Mouse (Mus musculus) CH12.LX (cell line): ENCODE results near the gene Amigo1. TPM values are rescaled to one million over a fixed set of nuclear protein-coding genes. Genes with fewer than 3 reads are reported as not detected.
A peak's percentile ranks its signal among the peaks of the same experiment; 100 is the strongest.

Experiments
- DNase-seq: peaks from one replicate; pipeline ENCODE4 v3.0.0-alpha.2; 2013; ENCODE audit errors: extremely low read depth
- H3K27ac ChIP-seq: 2 replicates; pipeline ENCODE4 v1.5.1; 2012; ENCODE audit warnings: low read depth, mild to moderate bottlenecking, control low read depth, moderate library complexity; ENCODE audit not compliant: insufficient read depth
- H3K27me3 ChIP-seq: replicated peaks from 2 replicates; pipeline ENCODE3; 2012; ENCODE audit warnings: inconsistent platforms
- H3K36me3 ChIP-seq, 2 experiments: replicated peaks in 1 of 2; 2 replicates each; pipeline versions ENCODE3 to v1.6.1; 2012; ENCODE audit warnings: inconsistent platforms in 1 of 2, low read length in 1 of 2, mild to moderate bottlenecking in 1 of 2, mixed read lengths in 1 of 2, moderate library complexity in 1 of 2; ENCODE audit not compliant: control insufficient read depth in 1 of 2, insufficient read depth in 1 of 2
- H3K4me1 ChIP-seq, 2 experiments: 2 replicates each; pipeline ENCODE4 v1.6.1; 2012; ENCODE audit warnings: inconsistent platforms in 1 of 2, moderate library complexity in 1 of 2; ENCODE audit not compliant: insufficient read depth in 2 of 2, control insufficient read depth in 1 of 2
- H3K4me2 ChIP-seq: 2 replicates; pipeline ENCODE4 v1.6.1; 2012; ENCODE audit warnings: low read depth, mild to moderate bottlenecking, control low read depth; ENCODE audit not compliant: poor library complexity, insufficient read depth, severe bottlenecking
- H3K4me3 ChIP-seq, 3 experiments: fragments of 150-350 bp in 1 of 3; sonication (generic) in 1 of 3; replicated peaks in 1 of 3; 2 replicates each; pipeline versions ENCODE3 to v1.5.1; 2011 to 2012; ENCODE audit warnings: low read depth in 2 of 3, low read length in 2 of 3, mild to moderate bottlenecking in 2 of 3, moderate library complexity in 2 of 3, control low read depth in 1 of 3, improper control_type of control experiment in 1 of 3, inconsistent platforms in 1 of 3, mixed read lengths in 1 of 3; ENCODE audit not compliant: poor library complexity in 1 of 3
- H3K79me2 ChIP-seq: replicated peaks from 2 replicates; pipeline ENCODE4 v1.6.1; 2012; ENCODE audit warnings: mild to moderate bottlenecking, moderate library complexity; ENCODE audit not compliant: control insufficient read depth, poor library complexity, insufficient read depth, severe bottlenecking; ENCODE audit errors: extremely low read depth
- H3K9ac ChIP-seq: 2 replicates; pipeline ENCODE4 v1.6.1; 2012; ENCODE audit warnings: low read depth, mild to moderate bottlenecking, control low read depth, moderate library complexity; ENCODE audit not compliant: insufficient read depth
- H3K9me3 ChIP-seq: replicated peaks from 2 replicates; pipeline ENCODE3; 2012; ENCODE audit warnings: low read length, inconsistent platforms, mixed read lengths
- BHLHE40 ChIP-seq: IDR thresholded peaks from 2 replicates; pipeline ENCODE4 v1.6.1; 2011; ENCODE audit warnings: mild to moderate bottlenecking, low read depth, low read length, improper control_type of control experiment
- CHD1 ChIP-seq: IDR thresholded peaks from 2 replicates; pipeline ENCODE4 v1.6.1; 2012; ENCODE audit warnings: low read depth, low read length, improper control_type of control experiment, inconsistent platforms
- CTCF ChIP-seq, 2 experiments: IDR thresholded peaks in 1 of 2; conservative IDR thresholded peaks in 1 of 2; 2 replicates each; pipeline ENCODE4 v1.5.1; 2011 to 2012; ENCODE audit warnings: low read depth in 2 of 2, low read length in 2 of 2, improper control_type of control experiment in 1 of 2, inconsistent platforms in 1 of 2, mild to moderate bottlenecking in 1 of 2, moderate library complexity in 1 of 2
- E2F4 ChIP-seq: IDR thresholded peaks from 2 replicates; pipeline ENCODE4 v1.6.1; 2011; ENCODE audit warnings: low read depth, low read length, improper control_type of control experiment; ENCODE audit not compliant: insufficient replicate concordance
- ELF1 ChIP-seq: IDR thresholded peaks from 2 replicates; pipeline ENCODE4 v1.6.1; 2014; ENCODE audit warnings: low read depth, mild to moderate bottlenecking, inconsistent platforms, low read length, improper control_type of control experiment
- EP300 ChIP-seq: IDR thresholded peaks from 2 replicates; pipeline ENCODE4 v1.6.1; 2011; ENCODE audit warnings: low read length, improper control_type of control experiment
- GABPA ChIP-seq: IDR thresholded peaks from 2 replicates; pipeline ENCODE4 v1.6.1; 2012; ENCODE audit warnings: low read depth, low read length, improper control_type of control experiment, inconsistent platforms; ENCODE audit not compliant: insufficient replicate concordance
- HCFC1 ChIP-seq: IDR thresholded peaks from 2 replicates; pipeline ENCODE4 v1.6.1; 2012; ENCODE audit warnings: low read depth, mild to moderate bottlenecking, inconsistent platforms, low read length, improper control_type of control experiment
- IRF4 ChIP-seq: IDR thresholded peaks from 2 replicates; pipeline ENCODE4 v1.6.1; 2014; ENCODE audit warnings: low read depth, mild to moderate bottlenecking, inconsistent platforms, low read length, improper control_type of control experiment
- MAFK ChIP-seq: IDR thresholded peaks from 2 replicates; pipeline ENCODE4 v1.6.1; 2011; ENCODE audit warnings: low read length, improper control_type of control experiment; ENCODE audit not compliant: insufficient replicate concordance
- MAX ChIP-seq: IDR thresholded peaks from 2 replicates; pipeline ENCODE4 v1.6.1; 2011; ENCODE audit warnings: low read length, improper control_type of control experiment
- MAZ ChIP-seq: IDR thresholded peaks from 2 replicates; pipeline ENCODE4 v1.6.1; 2012; ENCODE audit warnings: low read depth, mild to moderate bottlenecking, inconsistent platforms, low read length, improper control_type of control experiment, moderate library complexity
- POLR2AphosphoS2 ChIP-seq: IDR thresholded peaks from 2 replicates; pipeline ENCODE4 v1.6.1; 2011; ENCODE audit warnings: low read depth, low read length, improper control_type of control experiment
- RAD21 ChIP-seq: IDR thresholded peaks from 2 replicates; pipeline ENCODE4 v1.6.1; 2011; ENCODE audit warnings: low read depth, mild to moderate bottlenecking, low read length, improper control_type of control experiment, moderate library complexity
- RCOR1 ChIP-seq: conservative IDR thresholded peaks from 2 replicates; pipeline ENCODE4 v1.6.1; 2012; ENCODE audit warnings: low read depth, mild to moderate bottlenecking, inconsistent platforms, low read length, improper control_type of control experiment
- SIN3A ChIP-seq: IDR thresholded peaks from 2 replicates; pipeline ENCODE4 v1.6.1; 2012; ENCODE audit warnings: low read length, improper control_type of control experiment, inconsistent platforms
- TCF12 ChIP-seq: IDR thresholded peaks from 2 replicates; pipeline ENCODE4 v1.6.1; 2014; ENCODE audit warnings: low read depth, mild to moderate bottlenecking, inconsistent platforms, low read length, improper control_type of control experiment
- UBTF ChIP-seq: IDR thresholded peaks from 2 replicates; pipeline ENCODE4 v1.6.1; 2012; ENCODE audit warnings: low read depth, mild to moderate bottlenecking, inconsistent platforms, low read length, improper control_type of control experiment, moderate library complexity
- USF2 ChIP-seq: conservative IDR thresholded peaks from 2 replicates; pipeline ENCODE4 v1.6.1; 2011; ENCODE audit warnings: low read depth, low read length, improper control_type of control experiment
- ZC3H11A ChIP-seq: IDR thresholded peaks from 2 replicates; pipeline ENCODE4 v1.6.1; 2012; ENCODE audit warnings: low read depth, mild to moderate bottlenecking, inconsistent platforms, low read length, improper control_type of control experiment
- ZKSCAN1 ChIP-seq: IDR thresholded peaks from 2 replicates; pipeline ENCODE4 v1.6.1; 2012; ENCODE audit warnings: low read depth, inconsistent platforms, low read length, improper control_type of control experiment, borderline replicate concordance
- dilution Hi-C: fragments of 300-500 bp; cut with MboI; formaldehyde crosslinking; loops from 2 replicates; pipeline ENCODE4 v1.14.3; 2020; ENCODE audit warnings: low sequenced_read_pairs; ENCODE audit not compliant: extremely low pct_unique_long_range_greater_than_20kb, extremely low pct_ligation_motif_present
- in situ Hi-C: fragments of 300-500 bp; cut with MboI; formaldehyde crosslinking; loops from 3 replicates; pipeline ENCODE4 v1.14.3; 2019; ENCODE audit warnings: low sequenced_read_pairs, low pct_ligation_motif_present, low pct_unique_long_range_greater_than_20kb, mixed read lengths
- polyA plus RNA-seq: library from polyadenylated mRNA; unstranded; fragments of >175 nt; gene quantifications from 2 replicates; pipeline ENCODE4 v1.2.1, GENCODE M21; 2012; ENCODE audit warnings: low read depth; ENCODE audit not compliant: insufficient read length
- total RNA-seq, 2 experiments: library from RNA; depleted of rRNA; stranded (reverse); fragments of 300-350 nt in 1 of 2; fragments of >200 nt in 1 of 2; gene quantifications; 2 replicates each; pipeline ENCODE4 v1.2.3; 2012 to 2014

Amigo1 gene
- total and polyA plus RNA-seq, 3 experiments = 0.21 to 0.59 TPM; not detected in 1

DNA sequence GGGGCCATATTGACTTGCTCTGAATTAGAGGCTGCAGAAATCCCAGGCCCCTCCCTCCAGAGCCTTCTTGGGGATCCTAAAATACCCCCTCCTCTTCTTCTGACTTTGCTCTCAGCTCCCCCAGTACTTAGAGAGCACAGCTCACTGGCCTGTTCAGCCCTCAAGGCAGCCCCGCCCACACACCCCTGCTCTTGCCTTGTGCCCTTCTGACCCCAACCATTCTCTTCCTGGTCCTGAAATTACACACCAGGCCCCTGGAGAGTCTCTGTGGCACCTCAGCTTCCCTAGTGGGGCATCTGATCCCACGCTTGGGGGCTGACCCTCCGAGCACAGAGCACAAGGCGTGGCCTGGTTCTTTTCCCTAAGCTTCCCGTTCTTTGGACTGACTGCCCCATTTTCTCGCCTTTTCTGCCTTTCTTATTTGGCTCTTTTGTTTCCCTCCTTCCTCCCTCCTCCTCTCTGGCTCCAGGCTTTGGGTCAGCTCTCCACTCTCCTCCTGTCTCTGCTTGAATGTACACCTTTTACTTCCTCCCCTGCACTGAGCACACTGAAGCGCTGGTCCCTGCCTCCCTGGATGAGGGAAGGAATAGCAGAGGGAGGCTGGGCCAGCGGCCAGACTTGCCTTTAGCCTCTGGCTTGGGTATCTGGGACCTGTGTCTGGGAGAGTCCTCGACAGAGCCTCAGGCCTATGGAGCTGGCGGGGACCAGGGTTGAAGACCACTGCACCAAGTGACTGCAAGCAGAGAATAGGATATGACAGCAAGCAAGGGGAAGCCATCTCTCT, 20.4 kb upstream of the Amigo1 start:
- peaks cover 14% of the 10 kb centered on the region for H3K27me3 ChIP-seq
- in situ Hi-C loops = loop anchor here (5.0 to 10.0 kb wide), 3 partner anchors 42 to 219 kb away; partner anchors contain the start of genes Psma5 and Psrc1
- no peak for TF ChIP-seq BHLHE40
- no peak for TF ChIP-seq RAD21
- no peak for TF ChIP-seq MAX
- TF ChIP-seq ZC3H11A = no peak
- no peak for TF ChIP-seq TCF12
- TF ChIP-seq POLR2AphosphoS2 = no peak
- no peak for TF ChIP-seq ZKSCAN1
- TF ChIP-seq IRF4 = peak; percentile 40; the same call in 1 of the 2 replicates
- no peak for TF ChIP-seq E2F4
- TF ChIP-seq MAZ = 0 out of 2 replicates have a peak, but pooled peaks have one; percentile 20
- TF ChIP-seq MAFK = no peak
- no peak for TF ChIP-seq HCFC1
- TF ChIP-seq SIN3A = no peak; the same call in 1 of the 2 replicates
- TF ChIP-seq RCOR1 = no peak
- no peak for TF ChIP-seq EP300
- no peak for TF ChIP-seq UBTF
- TF ChIP-seq CTCF (conservative IDR thresholded peaks at IDR 0.05 in 1 of 2, IDR thresholded peaks at IDR 0.05 in 1 of 2; ENCODE audit: low read depth in 2 of 2, low read length in 2 of 2) = no peak
- TF ChIP-seq CHD1 = no peak
- no peak for TF ChIP-seq GABPA
- 0 out of 2 replicates have a peak, but pooled peaks have one; percentile 34 for TF ChIP-seq ELF1
- no peak for TF ChIP-seq USF2
- H3K9ac ChIP-seq = no peak overlapping the region
- H3K36me3 ChIP-seq = no peaks in the 10 kb centered on the region
- no peak for DNase-seq
- H3K79me2 ChIP-seq = no peaks in the 10 kb centered on the region
- no peaks in the 10 kb centered on the region for H3K9me3 ChIP-seq
- peak overlapping the region; percentile 19; the same call in 1 of the 2 replicates for H3K4me2 ChIP-seq
- H3K4me3 ChIP-seq = peak overlapping the region in 1 of 3 experiments; percentile 17
- no peak overlapping the region for H3K27ac ChIP-seq
- dilution Hi-C loops = no loop called here
- H3K4me1 ChIP-seq = peaks cover 24 to 58% of the 10 kb centered on the region in 2 experiments
